Mouse (Mus musculus): ENCODE results near the gene Pard3b.

DNA sequence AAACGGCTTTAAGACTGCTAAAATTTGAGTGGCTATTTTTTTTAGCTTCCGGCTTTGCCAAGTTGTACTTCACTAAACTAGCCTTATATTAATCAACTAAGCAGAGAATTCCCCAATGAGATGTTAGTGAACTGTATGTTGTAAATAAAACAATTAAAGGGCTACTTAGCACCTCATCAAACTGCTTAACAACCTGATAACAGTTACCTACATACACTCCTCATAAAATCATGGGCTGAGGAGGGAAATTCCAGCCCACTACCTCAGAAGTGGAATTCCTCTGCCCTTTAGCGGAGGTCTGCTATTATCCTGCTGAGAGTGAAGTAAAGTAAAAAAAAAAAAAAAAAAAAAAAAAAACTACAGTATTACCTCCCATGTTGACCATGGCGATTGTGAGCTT, 986.7 kb downstream of the Pard3b start:
- TF ChIP-seq CTCF (IDR thresholded peaks at IDR 0.05; ENCODE audit: insufficient read depth, low read length) = no peak
- TF ChIP-seq POLR2A (IDR thresholded peaks at IDR 0.05; ENCODE audit: borderline replicate concordance, extremely low read depth, low read depth, low read length) = no peak
